Mouse (Mus musculus): ENCODE data around the gene Haus6.
"Not testable (repeated sequence)": the region's sequence is repeated elsewhere in the genome, so short reads cannot be mapped to it uniquely, and the experiment has no call there.

The Haus6 gene

DNA sequence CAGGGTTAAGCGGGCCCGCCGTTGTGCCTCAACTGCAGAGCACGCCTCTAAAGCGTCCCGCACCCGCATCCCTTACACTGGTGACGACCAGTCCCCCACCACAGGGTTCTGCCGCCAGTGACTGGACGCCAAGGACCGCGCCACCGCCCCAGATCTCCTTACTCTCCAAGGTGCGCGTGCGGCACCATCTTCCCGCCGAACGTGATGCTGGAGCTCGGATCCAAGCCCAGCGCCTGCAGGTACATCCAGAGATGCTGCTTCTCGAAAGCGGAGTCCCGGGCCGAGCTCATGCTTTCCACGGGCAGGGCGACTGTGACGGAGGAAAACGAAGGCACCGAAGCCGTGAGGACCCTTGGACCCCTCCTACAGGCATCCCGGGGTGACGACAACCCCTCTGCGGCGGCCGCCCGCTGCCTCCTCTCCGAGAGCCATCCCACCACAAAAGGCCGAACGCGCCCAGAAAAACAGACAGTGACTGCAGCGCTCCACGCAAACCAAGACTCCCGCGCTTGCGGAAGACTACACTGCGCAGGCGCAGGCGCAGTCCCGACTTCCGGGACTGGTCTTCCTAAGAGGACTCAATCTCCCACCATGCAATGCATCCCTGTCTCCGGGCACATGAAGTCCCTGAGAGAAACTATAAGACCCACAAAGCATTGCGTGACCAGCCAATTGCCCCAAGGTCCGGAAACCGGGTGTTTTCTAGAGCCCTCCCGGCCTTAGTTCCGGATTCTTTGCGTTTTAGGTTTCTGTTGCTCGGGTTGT lies at the start of gene Haus6:
TSS of gene Haus6 (minus strand) at position 532 of the 765 bp plus-strand sequence.
- DNase-seq, result peak; percentile 89

DNA sequence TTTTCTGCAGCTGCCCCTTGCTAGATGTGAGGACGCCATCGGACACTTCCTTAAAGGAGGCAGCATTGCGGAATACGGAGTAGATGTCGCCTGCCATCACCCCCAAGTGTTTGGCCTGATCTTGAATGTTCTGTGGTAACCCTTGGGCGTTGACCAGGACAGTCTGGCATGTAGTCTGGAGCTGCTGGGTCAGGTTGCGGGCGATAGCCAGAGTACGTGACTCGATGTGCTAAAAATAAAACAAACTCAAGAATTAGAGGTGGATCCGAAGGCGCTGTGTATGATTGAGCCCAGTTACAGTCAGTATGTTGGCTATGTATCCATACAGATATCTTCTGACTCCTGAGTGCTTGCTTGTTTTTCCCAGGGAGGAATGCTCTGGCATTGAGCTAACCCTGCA lies 45.3 kb upstream of the Haus6 start:
- no peak for DNase-seq

DNA sequence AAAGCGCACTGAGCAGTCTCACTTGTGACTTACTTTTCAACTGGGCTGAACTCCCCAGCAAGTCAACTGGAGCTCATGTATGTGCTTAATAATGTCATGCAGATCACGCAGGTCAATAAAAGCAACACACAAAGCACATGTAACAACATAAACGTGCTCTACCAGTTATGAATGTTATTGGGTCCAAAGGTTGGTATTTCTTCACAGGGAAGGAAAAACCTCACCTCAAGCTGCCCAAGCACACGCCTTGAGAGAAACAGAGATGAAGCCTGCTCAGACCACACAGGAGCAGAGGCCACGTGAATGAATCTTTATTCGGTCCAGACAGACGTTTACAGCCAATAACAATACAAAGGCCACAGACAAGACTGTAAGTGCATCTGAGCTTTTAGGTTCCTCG lies 44.6 kb upstream of the Haus6 start:
- DNase-seq, result not testable (repeated sequence)

- peak; percentile 31 for DNase-seq
Measured at GRCm38 (mm10) chr4:86651686-86652384, 40.0 kb upstream of the Haus6 start.

GRCm38 (mm10) chr4:86648394-86648793 lies 36.5 kb upstream of the Haus6 start:
- DNase-seq, result not testable (repeated sequence)

- not testable (repeated sequence) for DNase-seq
Measured at GRCm38 (mm10) chr4:86637561-86637960, 25.7 kb upstream of the Haus6 start.

- not testable (repeated sequence) for DNase-seq
Measured at GRCm38 (mm10) chr4:86634873-86635272, 23.0 kb upstream of the Haus6 start.

GRCm38 (mm10) chr4:86634312-86634711 lies 22.5 kb upstream of the Haus6 start:
- DNase-seq, result not testable (repeated sequence)

DNA sequence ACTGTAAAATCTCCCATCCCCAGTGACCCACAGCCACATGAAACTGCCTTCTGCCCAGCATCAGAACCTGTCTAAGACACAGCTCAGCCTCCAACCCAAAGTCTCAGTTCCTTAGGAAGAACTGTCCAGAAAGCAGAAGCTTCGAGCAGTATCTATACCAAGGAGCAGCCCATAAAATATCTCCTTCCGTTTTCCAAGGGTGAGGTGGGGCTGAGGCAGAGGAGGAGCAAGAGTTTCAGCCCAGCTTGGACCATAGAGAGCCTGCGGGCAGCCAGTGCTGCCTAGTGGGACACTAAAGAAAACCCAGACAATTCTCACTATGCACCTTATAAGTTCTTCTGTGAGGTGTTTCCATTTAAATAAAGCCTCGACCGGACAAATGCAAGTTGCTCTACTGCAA lies 20.7 kb upstream of the Haus6 start:
- DNase-seq, result not testable (repeated sequence)

DNA sequence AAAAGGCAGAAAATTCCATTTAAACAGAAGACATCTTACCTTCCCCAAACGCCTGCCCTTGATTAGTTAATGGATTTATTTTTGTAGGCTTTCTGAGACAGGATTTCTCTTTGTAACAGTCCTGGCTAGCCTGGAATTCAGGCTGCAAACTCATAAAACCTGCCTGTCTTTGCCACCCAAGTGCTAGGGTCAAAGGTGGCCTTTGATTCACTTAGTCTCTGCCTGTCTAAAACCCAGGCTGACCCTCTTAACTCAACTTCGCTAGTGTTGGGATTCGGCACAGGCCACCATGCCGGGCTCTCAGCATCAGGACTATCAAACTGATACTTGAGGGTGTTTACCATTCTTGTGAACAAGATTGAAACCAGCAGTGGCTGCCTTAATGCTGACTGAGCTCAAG lies 20.0 kb upstream of the Haus6 start:
- DNase-seq, result no peak

DNA sequence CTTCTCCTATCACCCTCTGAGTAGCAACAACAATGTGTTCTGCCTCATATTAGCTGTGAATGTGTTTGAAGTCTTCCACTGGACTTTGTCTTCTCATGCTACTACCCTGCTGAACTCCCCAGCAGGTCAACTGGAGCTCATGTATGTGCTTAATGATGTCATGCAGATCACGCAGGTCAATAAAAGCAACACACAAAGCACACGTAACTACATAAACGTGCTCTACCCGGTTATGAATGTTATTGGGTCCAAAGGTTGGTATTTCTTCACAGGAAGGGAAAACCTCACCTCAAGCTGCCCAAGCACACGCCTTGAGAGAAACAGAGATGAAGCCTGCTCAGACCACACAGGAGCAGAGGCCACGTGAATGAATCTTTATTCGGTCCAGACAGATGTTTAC lies 14.6 kb upstream of the Haus6 start:
- DNase-seq, result not testable (repeated sequence)

GRCm38 (mm10) chr4:86625463-86625862 lies 13.6 kb upstream of the Haus6 start:
- no peak for DNase-seq

DNA sequence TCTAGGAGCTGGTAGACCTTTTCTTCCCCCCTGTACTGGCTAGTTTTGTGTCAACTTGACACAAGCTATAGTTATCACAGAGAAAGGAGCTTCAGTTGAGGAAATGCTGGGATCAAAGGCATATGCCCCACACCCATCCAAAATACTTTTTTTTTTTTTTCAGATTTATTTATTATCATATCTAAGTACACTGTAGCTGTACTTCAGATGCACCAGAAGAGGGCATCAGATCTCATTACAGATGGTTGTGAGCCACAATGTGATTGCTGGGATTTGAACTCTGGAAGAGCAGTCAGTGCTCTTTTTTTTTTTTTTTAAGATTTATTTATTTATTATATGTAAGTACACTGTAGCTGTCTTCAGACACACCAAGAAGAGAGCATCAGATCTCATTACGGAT lies 10.7 kb upstream of the Haus6 start:
- not testable (repeated sequence) for DNase-seq

- DNase-seq, result no peak
Measured at GRCm38 (mm10) chr4:86622116-86622515, 10.3 kb upstream of the Haus6 start.

DNA sequence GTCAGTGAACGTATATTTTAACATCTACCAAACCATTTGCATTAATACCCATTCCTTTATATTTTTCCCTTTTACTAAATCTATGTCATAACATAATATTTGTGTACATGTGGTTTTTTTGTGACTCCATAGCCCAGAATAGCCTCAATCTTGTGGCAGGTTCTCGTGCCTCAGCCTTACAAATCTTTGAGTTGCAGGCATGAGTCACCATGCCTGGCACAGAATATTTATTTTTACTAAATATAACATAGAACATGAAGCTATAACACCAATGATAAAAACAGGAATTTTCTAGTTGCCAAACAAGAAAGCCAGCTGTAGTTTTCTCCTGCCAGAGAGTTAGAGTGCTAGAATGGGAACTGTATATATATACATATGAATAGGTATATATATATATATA lies 8.7 kb upstream of the Haus6 start:
- DNase-seq, result no peak

GRCm38 (mm10) chr4:86612289-86612620 lies 400 bp upstream of the Haus6 start:
- no peak for DNase-seq

- no peak for DNase-seq
Measured at GRCm38 (mm10) chr4:86591304-86591703, 20.6 kb downstream of the Haus6 start.

DNA sequence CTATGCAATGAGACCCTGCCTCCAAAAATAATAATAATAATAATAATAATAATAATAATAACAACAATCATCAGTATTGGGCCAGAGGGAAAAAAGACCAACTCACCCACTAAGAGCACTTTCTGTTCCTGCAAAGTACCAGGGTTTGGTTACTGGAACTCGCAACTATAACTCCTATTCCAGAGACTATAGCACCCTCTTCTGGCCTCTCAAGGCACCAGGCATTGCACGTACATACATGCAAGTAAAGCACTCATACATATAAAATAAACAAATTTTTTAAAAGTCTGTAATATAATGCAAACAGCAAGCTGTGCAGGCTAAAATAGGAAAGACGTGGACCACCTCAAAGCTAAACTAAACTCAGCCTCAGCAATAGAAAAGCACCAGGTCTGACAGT lies 23.6 kb downstream of the Haus6 start:
- DNase-seq, result no peak

- DNase-seq, result no peak
Measured at GRCm38 (mm10) chr4:86580591-86580990, 31.3 kb downstream of the Haus6 start.

DNA sequence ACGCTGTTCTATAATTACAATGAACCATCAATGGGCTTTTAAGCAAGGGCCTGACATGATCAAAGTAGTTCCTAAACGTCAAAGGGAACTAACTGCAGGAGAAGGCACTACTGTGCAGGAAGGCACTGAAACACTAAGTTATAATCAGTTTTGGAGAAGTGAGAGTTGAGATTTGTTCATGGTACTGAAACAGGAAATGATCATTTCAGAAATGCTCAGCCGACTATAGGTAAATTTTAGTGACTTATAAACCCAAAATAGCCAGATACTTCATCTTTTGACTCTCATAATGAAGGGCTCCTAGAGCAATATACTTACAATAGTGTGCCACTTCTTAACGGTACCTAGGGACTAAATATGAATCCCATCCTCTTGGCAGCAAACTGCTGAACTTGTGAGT lies 31.8 kb downstream of the Haus6 start:
- no peak for DNase-seq

DNA sequence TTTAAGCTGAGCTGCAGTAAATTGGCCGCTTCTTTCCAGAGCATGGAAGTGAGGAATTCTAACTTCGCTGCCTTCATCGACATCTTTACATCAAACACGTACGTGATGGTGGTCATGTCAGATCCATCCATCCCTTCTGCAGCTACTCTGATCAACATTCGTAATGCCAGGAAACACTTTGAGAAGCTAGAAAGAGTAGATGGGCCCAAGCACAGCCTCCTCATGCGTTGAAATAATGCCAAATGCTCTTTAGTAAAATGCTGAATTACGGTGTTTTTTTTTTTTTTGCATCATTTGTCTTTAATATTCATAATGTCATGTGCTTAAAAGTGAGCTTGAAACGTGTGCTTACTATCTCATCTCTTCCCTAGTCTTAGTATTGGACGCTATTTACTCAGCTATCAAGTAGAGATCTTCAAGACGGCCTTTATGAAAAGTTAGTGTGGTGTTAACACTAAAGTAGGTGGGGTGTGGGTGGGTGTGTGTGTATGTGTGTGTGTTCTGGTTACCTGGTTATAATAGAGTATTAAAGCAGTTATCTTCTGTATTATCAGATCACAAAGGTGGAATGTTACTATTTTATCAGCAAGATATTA lies 35.1 kb downstream of the Haus6 start:
- no peak for DNase-seq

DNA sequence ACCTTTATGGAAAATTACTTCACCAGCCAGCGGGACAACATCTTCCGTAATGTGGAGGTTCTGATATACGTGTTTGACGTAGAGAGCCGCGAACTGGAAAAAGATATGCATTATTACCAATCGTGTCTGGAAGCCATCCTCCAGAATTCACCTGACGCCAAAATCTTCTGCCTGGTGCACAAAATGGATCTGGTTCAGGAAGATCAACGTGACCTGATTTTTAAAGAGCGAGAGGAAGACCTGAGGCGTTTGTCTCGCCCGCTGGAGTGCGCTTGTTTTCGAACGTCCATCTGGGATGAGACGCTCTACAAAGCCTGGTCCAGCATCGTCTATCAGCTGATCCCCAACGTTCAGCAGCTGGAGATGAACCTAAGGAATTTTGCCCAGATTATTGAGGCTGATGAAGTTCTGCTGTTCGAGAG lies 35.7 kb downstream of the Haus6 start:
- DNase-seq, result peak; percentile 21

DNA sequence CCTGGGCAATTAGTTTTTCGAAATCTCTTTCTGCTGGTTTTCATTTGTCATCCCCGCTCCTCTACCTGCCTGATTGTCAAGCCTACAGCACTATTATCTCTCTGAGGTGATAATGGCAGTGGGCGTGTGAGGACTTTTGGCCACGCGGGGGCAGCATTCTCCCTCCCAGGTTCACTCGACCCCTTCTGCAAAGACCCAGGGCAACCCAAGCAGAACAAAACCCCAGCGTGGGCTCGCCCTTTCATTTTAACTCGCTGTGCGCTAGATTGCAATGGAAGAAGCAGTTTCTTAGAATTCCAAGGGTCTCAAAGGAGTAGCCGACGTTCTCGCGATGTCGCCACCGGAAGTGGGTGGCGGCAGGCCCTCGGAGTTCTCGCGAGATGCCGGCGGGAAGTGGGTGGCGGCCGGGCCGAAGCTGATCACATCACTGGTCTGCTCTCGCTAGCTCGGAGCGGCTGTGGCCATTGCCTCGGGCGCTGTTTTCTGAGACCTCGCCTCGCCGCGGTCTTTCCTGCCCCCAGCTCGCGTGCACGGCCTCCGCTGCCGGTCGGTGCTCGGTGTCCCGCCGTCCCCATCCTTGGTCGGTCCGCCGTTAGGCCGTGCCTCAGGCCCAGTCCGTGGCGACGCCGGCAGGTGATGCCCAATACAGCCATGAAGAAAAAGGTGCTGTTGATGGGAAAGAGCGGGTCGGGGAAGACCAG lies 36.4 kb downstream of the Haus6 start, which contains the start of gene Rraga:
TSS of gene Rraga (plus strand) at position 386 of the 701 bp plus-strand sequence.
- DNase-seq, result peak; percentile 97

Data from kidney, adult 18-20 months (tissue).